Mouse (Mus musculus): Measurements from ENCODE around the gene Tas1r2.

GRCm38 (mm10) chr4:139632254-139632580 lies 21.1 kb upstream of the Tas1r2 start:
- TF ChIP-seq TAL1 (IDR thresholded peaks at IDR 0.05; ENCODE audit: low read length): no peak
- TF ChIP-seq GATA1 (IDR thresholded peaks at IDR 0.05; ENCODE audit: low read length): no peak
